Mouse (Mus musculus) liver, embryonic 13.5 days (tissue): Measurements from ENCODE around the gene Npnt. TPM values are rescaled to one million over a fixed set of nuclear protein-coding genes. Genes with fewer than 3 reads are reported as not detected.

ENCODE experiments used
- ATAC-seq: fragments of 200-750 bp; cut with Nextera tagmentation; 2 replicates; pipeline ENCODE4 v1.8.0; 2017; ENCODE audit warnings: low read depth, mild to moderate bottlenecking, moderate number of reproducible peaks, moderate library complexity
- DNase-seq: peaks from one replicate; pipeline ENCODE4 v3.0.0; 2022
- H3K27ac ChIP-seq: fragments of 300-500 bp; sonication (generic); 2 replicates; pipeline ENCODE4 v1.5.1; 2015; ENCODE audit warnings: moderate library complexity, mild to moderate bottlenecking, inconsistent platforms
- H3K27me3 ChIP-seq: fragments of 300-500 bp; sonication (generic); 2 replicates; pipeline ENCODE4 v1.6.1; 2015; ENCODE audit warnings: mild to moderate bottlenecking, inconsistent platforms
- H3K36me3 ChIP-seq: fragments of 300-500 bp; sonication (generic); 2 replicates; pipeline ENCODE4 v1.6.1; 2015; ENCODE audit warnings: mild to moderate bottlenecking, inconsistent platforms
- H3K4me1 ChIP-seq: fragments of 300-500 bp; sonication (generic); replicated peaks from 2 replicates; pipeline ENCODE4 v1.6.1; 2015; ENCODE audit warnings: inconsistent platforms
- H3K4me2 ChIP-seq: fragments of 300-500 bp; sonication (generic); 2 replicates; pipeline ENCODE4 v1.6.1; 2015; ENCODE audit warnings: inconsistent platforms, mild to moderate bottlenecking, moderate library complexity
- H3K4me3 ChIP-seq: fragments of 300-500 bp; sonication (generic); replicated peaks from 2 replicates; pipeline ENCODE4 v1.5.1; 2015; ENCODE audit warnings: mild to moderate bottlenecking, inconsistent platforms
- H3K9ac ChIP-seq: fragments of 300-500 bp; sonication (generic); 2 replicates; pipeline ENCODE4 v1.6.1; 2015; ENCODE audit warnings: mild to moderate bottlenecking, inconsistent platforms
- H3K9me3 ChIP-seq: fragments of 300-500 bp; sonication (generic); replicated peaks from 2 replicates; pipeline ENCODE4 v1.6.1; 2016; ENCODE audit warnings: inconsistent platforms
- WGBS: fragments of 180-500 bp; shearing (Covaris S2); methylation state at CpG from one replicate; pipeline ENCODE4 v1.1.7; 2015; ENCODE audit not compliant: insufficient replicate concordance; 5-methylcytosine and 5-hydroxymethylcytosine counted together
- polyA plus RNA-seq: library from polyadenylated mRNA; unstranded; fragments of >200 nt; fragmentation: Nextera tagmentation; extraction: Ambion mirVana; gene quantifications from 2 replicates; pipeline ENCODE4 v1.2.1, GENCODE M21; 2015

Gene Npnt
- polyA plus RNA-seq, 1 experiment from 2014 or later: 2.0 TPM

DNA sequence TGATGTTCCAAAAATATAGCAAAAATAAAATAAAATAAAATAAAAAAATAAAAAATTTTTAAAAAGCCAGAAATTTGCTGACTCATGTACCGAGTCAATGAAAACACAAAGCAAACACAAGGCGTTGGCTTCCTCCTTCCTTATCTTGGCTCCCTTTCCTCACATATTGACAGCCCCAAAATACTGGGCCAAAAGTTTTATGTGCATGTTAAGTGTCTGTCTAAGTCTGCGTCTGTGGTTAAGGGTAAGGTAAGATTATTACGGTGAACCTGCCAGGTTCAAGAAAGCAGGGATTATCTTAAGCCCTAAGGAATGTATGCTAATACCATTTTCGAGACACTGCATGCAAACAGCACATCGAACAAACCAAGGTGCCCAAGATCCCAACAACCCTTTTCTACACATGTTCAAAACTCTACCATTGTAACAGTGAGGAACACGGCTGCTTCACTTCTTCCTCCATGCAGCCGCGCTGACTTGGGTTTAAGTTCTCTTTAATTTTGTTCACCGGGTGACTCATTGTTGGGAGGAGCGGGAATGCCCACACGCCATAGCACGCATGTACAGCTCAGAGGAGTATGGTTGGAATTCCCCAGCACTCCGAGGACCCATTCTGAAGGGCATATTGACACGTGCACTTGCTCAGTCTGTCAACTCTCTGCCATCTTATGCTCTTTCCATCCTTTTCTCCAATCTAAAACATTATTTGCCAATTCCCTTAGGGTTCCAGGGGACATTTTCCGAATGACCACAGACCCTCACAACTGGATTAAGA lies 62.8 kb downstream of the Npnt start:
- Histone ChIP-seq H3K4me1 (peaks cover 10% of the 10 kb centered on the region), H3K9me3 (no peaks in the 10 kb centered on the region), H3K4me3 (no peak overlapping the region), H3K27me3 (no peaks in the 10 kb centered on the region), H3K36me3 (no peaks in the 10 kb centered on the region), H3K27ac (no peak overlapping the region), H3K9ac (no peak overlapping the region), H3K4me2 (peak overlapping the region; percentile 23)
- ATAC-seq (peak; percentile 69), DNase-seq (peak; percentile 3)
- 59% methylated on average over 16 of the region's 16 CpGs for WGBS

DNA sequence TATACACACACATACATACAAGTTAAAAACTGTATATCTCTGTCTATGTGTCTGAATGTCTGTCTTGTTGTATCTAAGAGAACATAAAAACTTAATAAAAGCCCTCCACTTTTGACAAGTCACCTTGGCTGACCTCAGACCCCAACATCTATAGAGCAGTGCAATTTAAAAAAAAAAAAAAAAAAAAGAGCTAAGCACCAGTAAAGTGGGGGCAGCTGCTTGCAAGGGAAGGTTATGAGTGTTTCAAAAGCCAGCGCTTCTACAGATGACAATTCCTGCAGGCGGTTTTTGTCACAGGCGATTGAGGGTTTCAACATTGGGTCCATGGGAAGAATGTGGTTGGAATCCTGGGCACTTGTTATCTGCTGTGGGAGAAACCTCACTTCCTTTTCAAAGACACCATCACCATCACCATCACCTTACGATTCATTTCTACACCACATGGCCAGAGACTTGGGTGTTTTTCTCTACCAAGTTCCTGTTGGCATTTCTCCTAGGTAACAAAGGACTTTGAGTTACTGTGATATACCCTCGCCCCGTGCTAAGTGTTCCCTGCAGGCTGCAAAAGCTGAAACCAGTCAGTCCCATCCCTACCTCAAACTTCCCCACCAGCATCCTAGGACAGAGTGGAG lies 63.6 kb downstream of the Npnt start:
- ATAC-seq (peak; percentile 39; the same call in 1 of the 2 replicates), DNase-seq (no peak)
- Histone ChIP-seq H3K36me3 (no peaks in the 10 kb centered on the region), H3K4me3 (no peak overlapping the region), H3K9me3 (no peaks in the 10 kb centered on the region), H3K27ac (no peak overlapping the region), H3K27me3 (no peaks in the 10 kb centered on the region), H3K4me1 (peaks cover 10% of the 10 kb centered on the region), H3K9ac (no peak overlapping the region), H3K4me2 (peak overlapping the region; percentile 23; the same call in 1 of the 2 replicates)
- 23% methylated on average over 6 of the region's 6 CpGs for WGBS

GRCm38 (mm10) chr3:132884459-132884858 lies 65.6 kb downstream of the Npnt start:
- H3K4me2 ChIP-seq: no peak overlapping the region
- peaks cover 10% of the 10 kb centered on the region for H3K4me1 ChIP-seq
- no peaks in the 10 kb centered on the region for H3K36me3 ChIP-seq
- no peaks in the 10 kb centered on the region for H3K9me3 ChIP-seq
- DNase-seq (no peak), ATAC-seq (no peak)
- no peak overlapping the region for H3K4me3 ChIP-seq
- no peak overlapping the region for H3K9ac ChIP-seq
- H3K27ac ChIP-seq: no peak overlapping the region
- H3K27me3 ChIP-seq: no peaks in the 10 kb centered on the region
- 76% methylated on average over 10 of the region's 10 CpGs for WGBS

GRCm38 (mm10) chr3:132883256-132883655 lies 66.8 kb downstream of the Npnt start:
- Histone ChIP-seq H3K36me3 (no peaks in the 10 kb centered on the region), H3K4me1 (peaks cover 10% of the 10 kb centered on the region), H3K4me3 (no peak overlapping the region), H3K9ac (no peak overlapping the region), H3K9me3 (no peaks in the 10 kb centered on the region), H3K27me3 (no peaks in the 10 kb centered on the region), H3K4me2 (no peak overlapping the region), H3K27ac (no peak overlapping the region)
- no peak for DNase-seq
- no peak for ATAC-seq
- WGBS: 74% methylated on average over 9 of the region's 9 CpGs

GRCm38 (mm10) chr3:132880826-132881225 lies 69.3 kb downstream of the Npnt start:
- no peaks in the 10 kb centered on the region for H3K9me3 ChIP-seq
- 75% methylated on average over 9 of the region's 9 CpGs for WGBS

GRCm38 (mm10) chr3:132880361-132880760 lies 69.7 kb downstream of the Npnt start:
- no peak for DNase-seq
- Histone ChIP-seq H3K9ac (no peak overlapping the region), H3K9me3 (no peaks in the 10 kb centered on the region), H3K4me1 (no peaks in the 10 kb centered on the region), H3K36me3 (no peaks in the 10 kb centered on the region), H3K4me3 (no peak overlapping the region), H3K27ac (no peak overlapping the region), H3K4me2 (no peak overlapping the region), H3K27me3 (no peaks in the 10 kb centered on the region)
- WGBS: 71% methylated on average over 3 of the region's 3 CpGs
- ATAC-seq: no peak

More at GRCm38 (mm10) chr3:132880826-132881225, 69.3 kb downstream of the Npnt start:
- H3K4me3 ChIP-seq: no peak overlapping the region
- no peak for ATAC-seq
- no peak for DNase-seq
- H3K4me2 ChIP-seq: no peak overlapping the region
- H3K36me3 ChIP-seq: no peaks in the 10 kb centered on the region
- no peak overlapping the region for H3K27ac ChIP-seq
- no peaks in the 10 kb centered on the region for H3K4me1 ChIP-seq
- no peak overlapping the region for H3K9ac ChIP-seq
- H3K27me3 ChIP-seq: no peaks in the 10 kb centered on the region

DNA sequence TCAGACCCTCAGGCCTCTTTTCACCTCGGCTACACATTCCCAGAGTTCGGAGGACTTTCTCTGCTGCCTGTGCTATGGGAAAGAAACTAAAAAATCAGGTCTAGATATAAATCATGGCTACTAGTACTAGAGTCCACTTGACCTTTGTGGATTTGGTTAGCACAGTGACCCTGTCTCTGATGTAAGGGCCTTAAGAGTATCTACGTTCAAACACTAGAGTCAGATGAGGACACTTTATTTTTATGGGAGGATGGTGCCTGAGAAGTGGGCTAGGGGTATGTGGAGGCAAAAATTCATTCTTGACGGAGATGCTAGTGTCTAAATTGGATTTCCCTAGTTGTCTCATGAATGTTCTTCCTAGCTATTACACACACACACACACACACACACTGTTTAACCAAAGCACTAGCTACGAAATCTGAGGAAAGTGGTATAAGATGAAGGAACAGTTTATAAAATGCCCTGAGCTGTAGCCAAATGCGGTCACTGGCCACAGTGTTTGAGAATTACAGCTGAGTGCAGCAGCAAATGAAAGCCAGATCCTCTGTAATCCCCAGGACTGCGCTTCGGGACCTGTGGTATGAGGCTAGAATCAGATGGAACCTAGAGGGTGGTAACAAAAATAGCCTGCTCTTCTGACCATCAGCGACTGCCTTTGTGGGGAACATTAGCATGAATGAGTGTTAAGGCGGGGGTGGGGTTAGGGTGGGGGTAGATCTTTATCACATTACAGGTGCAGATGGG lies 73.0 kb downstream of the Npnt start:
- no peaks in the 10 kb centered on the region for H3K9me3 ChIP-seq
- H3K27ac ChIP-seq: no peak overlapping the region
- no peak for DNase-seq
- no peak overlapping the region for H3K4me2 ChIP-seq
- H3K4me3 ChIP-seq: no peak overlapping the region
- H3K36me3 ChIP-seq: no peaks in the 10 kb centered on the region
- ATAC-seq: no peak
- WGBS: 68% methylated on average over 10 of the region's 10 CpGs
- H3K9ac ChIP-seq: no peak overlapping the region
- H3K27me3 ChIP-seq: no peaks in the 10 kb centered on the region
- no peaks in the 10 kb centered on the region for H3K4me1 ChIP-seq

DNA sequence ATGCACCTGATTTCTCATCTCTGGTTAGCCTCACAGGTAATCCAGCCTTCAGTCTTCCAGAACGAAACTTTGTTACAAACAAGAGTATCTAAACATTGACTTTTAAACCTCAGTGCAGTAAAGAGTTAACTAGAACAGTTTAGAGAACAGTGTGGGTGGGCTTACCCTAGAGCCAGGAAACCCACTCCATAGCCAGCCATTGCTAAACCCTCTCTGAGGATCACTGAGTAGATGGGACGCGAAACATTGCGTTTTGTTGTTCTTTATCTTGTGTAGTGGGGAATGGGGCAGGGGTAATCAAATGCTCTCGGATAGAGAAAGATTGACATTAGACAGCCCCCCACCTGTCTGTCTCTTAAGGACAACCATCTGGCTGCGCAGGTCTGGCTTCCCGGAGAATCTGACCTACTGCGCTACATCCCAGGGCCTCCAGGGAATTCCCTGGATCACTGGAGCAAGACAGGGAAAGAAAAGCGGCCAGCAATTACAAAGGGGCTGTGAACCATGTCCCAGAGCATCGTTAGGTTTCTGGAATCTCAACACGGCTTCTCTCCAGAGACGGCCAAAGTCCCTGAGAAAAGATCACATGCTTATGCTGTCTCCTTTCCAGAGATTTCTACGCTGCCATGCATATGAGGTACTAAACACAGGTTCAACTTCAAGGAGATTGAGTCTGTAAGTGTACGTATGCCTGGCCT lies 73.9 kb downstream of the Npnt start:
- no peak overlapping the region for H3K27ac ChIP-seq
- DNase-seq: no peak
- no peak for ATAC-seq
- no peaks in the 10 kb centered on the region for H3K9me3 ChIP-seq
- no peak overlapping the region for H3K4me3 ChIP-seq
- H3K27me3 ChIP-seq: no peaks in the 10 kb centered on the region
- no peaks in the 10 kb centered on the region for H3K4me1 ChIP-seq
- no peaks in the 10 kb centered on the region for H3K36me3 ChIP-seq
- H3K9ac ChIP-seq: no peak overlapping the region
- 71% methylated on average over 14 of the region's 14 CpGs for WGBS
- no peak overlapping the region for H3K4me2 ChIP-seq

DNA sequence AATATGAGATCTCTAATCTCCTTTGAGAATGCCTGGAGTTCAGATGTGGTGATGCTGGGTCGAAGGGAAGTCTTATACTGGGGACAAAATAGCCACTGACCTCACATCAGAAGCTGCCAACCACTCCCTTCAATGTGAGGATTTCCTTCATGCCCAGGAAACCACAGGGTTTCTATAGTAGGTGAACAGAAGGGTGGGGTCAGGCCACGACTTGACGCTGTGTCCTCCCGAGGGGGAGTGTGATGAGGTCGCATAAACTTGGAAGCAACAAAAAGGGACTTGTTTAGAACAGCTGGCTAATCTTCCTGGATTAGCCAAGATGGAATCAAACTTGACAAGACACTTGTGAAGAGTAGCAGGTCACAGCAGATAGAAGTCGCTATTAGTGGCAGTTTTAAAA lies 76.8 kb downstream of the Npnt start:
- no peaks in the 10 kb centered on the region for H3K4me1 ChIP-seq
- 19% methylated on average over 6 of the region's 6 CpGs for WGBS
- no peaks in the 10 kb centered on the region for H3K27me3 ChIP-seq
- H3K9ac ChIP-seq: no peak overlapping the region
- H3K27ac ChIP-seq: no peak overlapping the region
- H3K4me3 ChIP-seq: no peak overlapping the region
- ATAC-seq: no peak
- no peaks in the 10 kb centered on the region for H3K9me3 ChIP-seq
- no peak overlapping the region for H3K4me2 ChIP-seq
- DNase-seq: no peak
- no peaks in the 10 kb centered on the region for H3K36me3 ChIP-seq

DNA sequence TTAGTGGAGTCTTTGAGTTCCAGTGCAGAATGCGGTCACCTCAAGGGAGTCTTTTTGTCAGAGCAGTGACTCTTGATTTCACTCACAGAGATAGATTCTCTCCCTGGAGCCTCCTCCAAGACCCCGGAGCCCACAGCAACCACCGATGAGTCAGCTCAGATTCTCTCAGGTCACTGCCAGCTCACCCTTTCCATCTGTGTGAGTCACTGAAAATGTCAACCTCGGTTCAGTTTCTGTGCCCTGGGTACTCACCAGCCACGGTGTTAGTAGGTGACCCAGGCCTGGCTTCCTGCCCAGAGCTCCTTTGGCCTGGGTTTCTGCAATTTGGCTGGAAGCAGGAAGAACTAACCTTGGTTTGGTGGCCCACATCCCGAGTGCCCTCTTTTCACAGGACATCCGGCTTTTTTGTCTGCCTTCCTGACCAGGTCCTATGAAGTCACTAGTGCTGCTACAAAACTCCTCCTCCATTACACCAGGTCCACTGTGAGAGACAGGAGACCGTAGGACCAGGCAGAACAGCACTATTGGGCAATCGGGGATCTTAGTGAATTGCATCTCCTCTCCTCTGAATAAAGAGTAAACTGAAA lies 78.7 kb downstream of the Npnt start:
- Histone ChIP-seq H3K9ac (no peak overlapping the region), H3K4me1 (no peaks in the 10 kb centered on the region), H3K9me3 (no peaks in the 10 kb centered on the region), H3K4me3 (no peak overlapping the region), H3K36me3 (no peaks in the 10 kb centered on the region), H3K27me3 (no peaks in the 10 kb centered on the region), H3K27ac (no peak overlapping the region), H3K4me2 (no peak overlapping the region)
- ATAC-seq (peak; percentile 50; the same call in 1 of the 2 replicates), DNase-seq (no peak)
- 45% methylated on average over 9 of the region's 9 CpGs for WGBS

- Histone ChIP-seq H3K27me3 (0 out of 2 replicates have a peak, but pooled peaks cover 3% of the 10 kb centered on the region), H3K9me3 (no peaks in the 10 kb centered on the region), H3K27ac (no peak overlapping the region), H3K4me2 (no peak overlapping the region), H3K4me1 (no peaks in the 10 kb centered on the region), H3K4me3 (no peak overlapping the region), H3K9ac (no peak overlapping the region), H3K36me3 (no peaks in the 10 kb centered on the region)
- ATAC-seq (no peak), DNase-seq (no peak)
- WGBS: 70% methylated on average over 6 of the region's 6 CpGs
Measured at GRCm38 (mm10) chr3:132870079-132870478, 80.0 kb downstream of the Npnt start.
